Mouse (Mus musculus): ENCODE data around the gene Tkt. TPM values are rescaled to one million over a fixed set of nuclear protein-coding genes. Genes with fewer than 3 reads are reported as not detected.

The Tkt gene
- polyA plus RNA-seq, 1 experiment from 2014 or later = 85.7 TPM

DNA sequence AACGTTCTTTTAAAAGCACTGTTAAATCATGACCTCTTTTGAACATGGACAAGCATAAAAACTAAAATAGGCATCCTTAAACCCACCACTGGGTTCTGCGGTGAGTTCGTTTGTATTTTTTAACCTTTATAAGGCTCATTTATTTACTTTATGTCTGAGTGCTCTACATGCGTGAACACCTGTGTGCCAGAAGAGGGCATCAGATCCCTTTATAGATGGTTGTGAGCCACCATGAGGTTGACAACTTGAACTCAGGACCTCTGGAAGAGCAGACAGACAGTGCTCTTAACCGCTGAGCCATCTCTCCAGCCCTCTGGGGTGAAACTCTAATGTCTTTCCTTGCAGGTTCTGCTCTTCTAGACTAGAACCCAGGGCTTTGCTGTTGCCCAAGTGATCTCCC is 37.2 kb downstream of the Tkt start:
- Histone ChIP-seq H3K9ac (no peak overlapping the region), H3K4me2 (peak overlapping the region; percentile 50; the same call in 1 of the 2 replicates), H3K27ac (ENCODE audit: poor library complexity, severe bottlenecking) (peak overlapping the region; percentile 73), H3K4me1 (replicated peaks) (peaks cover 35% of the 10 kb centered on the region), H3K9me3 (replicated peaks) (no peaks in the 10 kb centered on the region), H3K27me3 (replicated peaks) (no peaks in the 10 kb centered on the region), H3K4me3 (no peak overlapping the region), H3K36me3 (no peaks in the 10 kb centered on the region)
- WGBS = 75% methylated on average over 5 of the region's 5 CpGs
- no peak for ATAC-seq (ENCODE audit: insufficient number of reproducible peaks, low FRiP score)

DNA sequence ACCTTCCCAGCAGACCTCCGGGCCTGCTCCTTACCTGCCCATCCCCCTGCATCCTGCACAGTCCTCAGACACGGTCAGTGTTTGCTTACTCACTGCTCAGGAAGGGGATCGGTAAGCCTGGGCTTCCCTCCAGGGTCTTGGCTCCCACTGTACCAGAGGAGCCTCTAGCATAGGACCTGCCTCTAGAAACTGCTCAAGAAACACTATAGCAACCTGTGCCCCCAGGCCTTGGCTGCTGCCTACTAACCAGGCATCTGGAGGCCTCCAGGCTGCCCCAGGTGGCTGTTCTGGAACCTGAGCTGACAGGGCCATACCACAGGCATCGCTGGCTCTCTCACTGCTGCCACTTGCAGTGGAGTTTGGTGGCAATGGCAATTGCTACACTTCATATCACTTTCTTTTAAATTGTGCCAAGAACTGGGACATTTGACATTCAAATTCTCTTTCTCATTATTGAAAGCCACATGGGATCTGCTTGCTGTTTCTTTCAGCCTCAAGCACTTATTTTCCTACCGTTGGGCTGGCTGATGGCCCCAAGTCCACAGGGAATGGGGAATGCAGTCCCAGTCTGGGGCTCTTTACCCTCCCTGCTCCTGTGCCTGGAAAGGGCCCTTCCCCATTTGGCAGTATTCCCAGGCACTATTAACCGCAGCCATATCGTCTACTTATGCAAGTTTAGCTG is 38.8 kb downstream of the Tkt start:
- Histone ChIP-seq H3K9me3 (replicated peaks) (no peaks in the 10 kb centered on the region), H3K36me3 (no peaks in the 10 kb centered on the region), H3K27ac (ENCODE audit: poor library complexity, severe bottlenecking) (no peak overlapping the region), H3K4me2 (no peak overlapping the region), H3K9ac (no peak overlapping the region), H3K4me1 (replicated peaks) (peaks cover 39% of the 10 kb centered on the region), H3K27me3 (replicated peaks) (no peaks in the 10 kb centered on the region), H3K4me3 (no peak overlapping the region)
- no peak for ATAC-seq (ENCODE audit: insufficient number of reproducible peaks, low FRiP score)
- 32% methylated on average over 7 of the region's 7 CpGs for WGBS

DNA sequence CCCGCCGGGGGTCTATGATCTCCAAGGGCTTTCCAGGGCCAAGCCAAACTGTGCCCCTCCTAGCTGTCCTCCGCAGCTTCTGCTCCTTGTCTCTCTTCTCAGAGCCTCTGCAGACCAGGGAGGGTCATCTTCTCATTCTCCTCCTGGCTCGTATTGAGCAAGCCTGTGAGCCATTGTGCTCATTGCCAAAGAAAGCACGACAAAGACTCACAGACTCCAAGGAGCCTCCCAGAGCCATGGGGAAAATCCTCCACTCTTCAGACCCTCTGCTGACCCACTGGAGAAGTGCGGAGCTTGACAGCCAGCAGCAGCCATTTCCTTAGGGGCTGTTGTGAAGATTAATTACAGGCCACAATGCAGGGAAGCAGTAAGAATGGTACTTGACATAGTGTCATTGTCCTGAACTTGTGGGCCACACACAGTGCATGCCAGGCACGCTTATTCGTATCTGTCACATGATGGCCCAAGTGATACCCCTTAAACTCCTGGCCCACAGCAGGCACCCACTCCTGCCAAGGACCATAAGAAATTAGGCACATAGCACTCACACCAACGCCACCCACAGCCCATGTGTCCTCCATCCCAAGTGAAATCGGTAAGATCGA is 42.0 kb downstream of the Tkt start:
- WGBS = 72% methylated on average over 11 of the region's 11 CpGs
- H3K9me3 ChIP-seq (replicated peaks) = no peaks in the 10 kb centered on the region
- H3K4me1 ChIP-seq (replicated peaks) = peaks cover 60% of the 10 kb centered on the region
- no peaks in the 10 kb centered on the region for H3K27me3 ChIP-seq (replicated peaks)
- H3K4me2 ChIP-seq = no peak overlapping the region
- H3K4me3 ChIP-seq = no peak overlapping the region
- ATAC-seq (ENCODE audit: insufficient number of reproducible peaks, low FRiP score) = no peak
- H3K9ac ChIP-seq = no peak overlapping the region
- no peak overlapping the region for H3K27ac ChIP-seq (ENCODE audit: poor library complexity, severe bottlenecking)
- H3K36me3 ChIP-seq = no peaks in the 10 kb centered on the region

DNA sequence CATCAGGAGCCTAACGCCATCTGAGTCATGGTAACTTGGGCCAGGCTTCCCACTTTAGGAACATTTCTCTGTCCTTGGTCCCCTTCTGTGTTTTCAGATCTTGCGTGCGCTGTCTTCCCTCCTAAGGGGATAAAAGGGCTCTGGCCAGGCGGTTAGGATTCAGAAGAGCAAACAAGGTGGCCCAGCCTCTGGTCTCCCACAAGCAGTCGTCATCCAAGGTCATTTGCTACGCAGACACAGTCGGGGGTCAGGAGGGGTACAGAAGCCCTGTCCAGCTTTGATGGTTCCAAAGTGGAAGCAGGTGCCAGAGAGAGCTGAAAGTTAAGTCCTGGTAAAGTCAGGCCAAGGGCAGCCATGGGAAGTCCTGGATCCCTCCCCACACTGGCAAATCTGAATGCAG is 42.8 kb downstream of the Tkt start:
- Histone ChIP-seq H3K4me3 (no peak overlapping the region), H3K4me2 (no peak overlapping the region), H3K4me1 (replicated peaks) (peaks cover 57% of the 10 kb centered on the region), H3K36me3 (no peaks in the 10 kb centered on the region; the same call in 1 of the 2 replicates), H3K9ac (no peak overlapping the region), H3K27me3 (replicated peaks) (no peaks in the 10 kb centered on the region), H3K27ac (ENCODE audit: poor library complexity, severe bottlenecking) (no peak overlapping the region), H3K9me3 (replicated peaks) (no peaks in the 10 kb centered on the region)
- no peak for ATAC-seq (ENCODE audit: insufficient number of reproducible peaks, low FRiP score)
- 78% methylated on average over 7 of the region's 7 CpGs for WGBS

DNA sequence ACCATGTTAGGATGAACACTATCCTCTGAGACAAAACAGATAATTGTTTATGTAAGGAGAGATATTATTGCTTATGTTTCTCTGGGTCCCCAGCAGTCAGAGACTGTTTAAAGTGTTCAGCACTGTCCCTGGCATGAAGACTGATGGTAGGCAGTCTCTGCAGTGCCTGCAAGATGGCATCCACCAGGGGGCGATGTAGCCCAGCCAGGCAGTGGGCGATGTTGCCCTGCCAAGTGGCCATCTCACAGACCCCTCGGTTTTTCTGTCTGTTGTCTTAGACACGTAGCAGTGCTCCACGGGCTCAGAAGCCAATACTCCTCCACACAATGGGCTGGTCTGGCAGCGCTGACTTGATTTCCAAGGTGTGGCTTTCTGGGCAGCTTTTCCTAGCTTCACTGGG is 43.3 kb downstream of the Tkt start:
- Histone ChIP-seq H3K9ac (no peak overlapping the region), H3K27me3 (replicated peaks) (no peaks in the 10 kb centered on the region), H3K4me2 (peak overlapping the region; percentile 47), H3K36me3 (no peaks in the 10 kb centered on the region; the same call in 1 of the 2 replicates), H3K4me1 (replicated peaks) (peaks cover 55% of the 10 kb centered on the region), H3K27ac (ENCODE audit: poor library complexity, severe bottlenecking) (no peak overlapping the region), H3K4me3 (no peak overlapping the region), H3K9me3 (replicated peaks) (no peaks in the 10 kb centered on the region)
- 14% methylated on average over 6 of the region's 6 CpGs for WGBS
- ATAC-seq (ENCODE audit: insufficient number of reproducible peaks, low FRiP score) = no peak

DNA sequence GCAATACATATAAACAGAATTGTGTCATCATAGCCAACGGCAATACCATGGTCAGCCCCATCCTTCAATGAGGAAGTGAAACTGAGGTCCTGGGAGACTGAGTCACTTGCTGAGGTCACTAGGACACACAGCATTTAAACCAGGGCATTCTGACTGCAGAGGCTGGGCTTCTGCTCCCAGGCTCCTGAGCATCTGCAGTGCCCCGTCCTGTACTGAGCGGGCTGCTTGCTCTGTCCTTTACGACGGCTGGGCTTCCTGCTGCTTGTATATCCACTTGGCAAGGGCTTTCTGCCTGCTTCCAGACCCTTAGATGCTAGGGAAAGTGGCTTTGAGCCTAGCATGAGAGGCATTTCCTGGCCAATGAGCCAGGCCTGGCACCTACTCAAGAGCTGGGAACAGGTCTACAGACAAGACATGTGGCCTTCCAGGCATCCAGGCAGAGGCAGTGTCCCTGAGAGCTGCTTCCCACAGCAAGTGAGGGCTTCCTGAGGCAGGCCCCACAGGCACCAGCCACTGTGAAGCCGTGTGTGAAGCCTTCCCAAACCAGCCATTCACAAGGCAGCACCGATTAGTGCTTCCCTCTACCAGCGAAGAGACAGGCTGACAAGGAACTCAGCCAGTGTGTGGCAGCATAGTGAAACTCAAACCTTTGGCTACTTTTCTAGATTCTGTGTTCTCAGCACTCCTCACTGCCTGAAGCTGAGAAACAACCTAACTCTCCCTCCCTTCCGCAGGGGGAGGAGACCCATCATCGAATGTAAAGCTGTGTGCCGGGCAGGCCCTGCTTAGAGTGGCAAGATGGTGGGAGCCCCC is 45.3 kb downstream of the Tkt start:
- H3K27me3 ChIP-seq (replicated peaks) = no peaks in the 10 kb centered on the region
- H3K9me3 ChIP-seq (replicated peaks) = no peaks in the 10 kb centered on the region
- no peak overlapping the region for H3K4me3 ChIP-seq
- H3K27ac ChIP-seq (ENCODE audit: poor library complexity, severe bottlenecking) = peak overlapping the region; percentile 72
- WGBS = 49% methylated on average over 11 of the region's 11 CpGs
- H3K4me1 ChIP-seq (replicated peaks) = peaks cover 43% of the 10 kb centered on the region
- ATAC-seq (ENCODE audit: insufficient number of reproducible peaks, low FRiP score) = peak; percentile 58
- no peak overlapping the region for H3K4me2 ChIP-seq
- H3K36me3 ChIP-seq = peaks cover 11% of the 10 kb centered on the region
- no peak overlapping the region; the same call in 1 of the 2 replicates for H3K9ac ChIP-seq

DNA sequence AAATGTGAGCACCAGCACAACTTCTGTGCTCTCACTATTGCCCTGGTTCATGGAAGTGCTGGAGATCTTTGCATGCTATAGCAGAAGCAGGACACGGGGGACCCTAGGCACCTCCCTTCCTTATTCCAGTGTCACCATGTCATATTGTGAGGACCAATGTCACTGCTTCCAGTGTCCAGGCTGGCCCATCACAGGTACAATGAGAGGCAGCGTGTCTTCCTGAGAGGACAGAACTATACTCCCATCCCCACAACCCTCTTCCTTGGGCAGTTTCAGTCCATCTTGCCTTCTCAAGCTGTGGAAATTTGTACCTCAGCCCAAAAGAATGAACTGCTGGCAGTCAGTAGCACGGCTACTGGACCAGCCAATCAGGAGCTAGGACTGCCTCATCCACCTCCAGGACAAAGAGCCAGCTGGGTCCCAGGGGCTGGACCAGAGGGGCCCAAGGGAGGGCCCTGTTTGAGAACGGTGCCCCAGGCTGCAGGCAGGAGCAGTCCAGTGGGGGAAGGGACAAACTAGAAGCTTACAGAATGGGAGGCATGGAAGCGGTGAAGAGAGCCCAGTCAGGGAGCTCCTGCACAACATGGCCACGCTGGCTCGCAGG is 46.0 kb downstream of the Tkt start:
- H3K27ac ChIP-seq (ENCODE audit: poor library complexity, severe bottlenecking) = peak overlapping the region; percentile 72
- ATAC-seq (ENCODE audit: insufficient number of reproducible peaks, low FRiP score) = peak; percentile 60
- WGBS = 57% methylated on average over 7 of the region's 7 CpGs
- H3K4me1 ChIP-seq (replicated peaks) = peaks cover 43% of the 10 kb centered on the region
- no peaks in the 10 kb centered on the region for H3K27me3 ChIP-seq (replicated peaks)
- H3K4me2 ChIP-seq = no peak overlapping the region
- H3K36me3 ChIP-seq = peaks cover 18% of the 10 kb centered on the region
- peak overlapping the region; percentile 30 for H3K9ac ChIP-seq
- H3K9me3 ChIP-seq (replicated peaks) = no peaks in the 10 kb centered on the region
- no peak overlapping the region for H3K4me3 ChIP-seq

DNA sequence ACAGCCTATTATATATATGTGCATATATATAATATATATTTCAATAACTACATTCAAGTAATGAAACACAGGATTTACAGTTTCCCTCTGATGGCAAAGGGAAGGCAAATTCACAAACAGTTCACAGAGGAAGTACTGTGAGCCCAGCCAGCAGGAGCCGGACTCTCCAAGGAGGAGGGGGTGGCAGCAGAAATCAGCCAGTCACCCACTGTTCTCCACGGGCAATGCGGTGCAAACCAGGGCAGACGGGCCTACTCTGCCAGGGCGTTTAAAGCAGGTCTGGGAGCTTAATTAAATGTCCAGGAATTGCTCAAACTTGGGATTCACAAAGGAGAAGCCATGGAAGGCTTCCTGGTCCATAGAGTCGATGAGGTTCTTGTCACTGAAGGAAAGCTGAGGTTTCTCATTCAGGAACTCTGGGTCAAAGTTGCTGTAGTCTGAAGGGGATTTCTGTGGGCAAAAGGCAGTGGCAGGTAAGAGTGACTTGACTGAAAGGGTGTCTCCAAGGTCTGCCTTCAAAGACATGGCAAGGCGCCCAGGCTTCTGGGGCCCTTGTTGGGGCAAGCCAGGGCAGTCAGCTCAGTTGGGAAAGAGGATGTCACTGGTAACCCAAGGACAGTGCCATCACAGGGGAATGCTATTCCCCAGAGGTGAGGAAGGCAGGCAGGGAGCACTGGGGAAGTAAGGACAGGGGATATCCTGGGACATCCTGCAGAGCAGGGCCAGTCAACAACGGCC is 47.6 kb downstream of the Tkt start:
- H3K9ac ChIP-seq = no peak overlapping the region
- H3K4me2 ChIP-seq = no peak overlapping the region
- WGBS = 85% methylated on average over 8 of the region's 8 CpGs
- no peak for ATAC-seq (ENCODE audit: insufficient number of reproducible peaks, low FRiP score)
- no peak overlapping the region for H3K27ac ChIP-seq (ENCODE audit: poor library complexity, severe bottlenecking)
- no peak overlapping the region for H3K4me3 ChIP-seq
- no peaks in the 10 kb centered on the region for H3K27me3 ChIP-seq (replicated peaks)
- H3K36me3 ChIP-seq = peaks cover 31% of the 10 kb centered on the region
- H3K9me3 ChIP-seq (replicated peaks) = no peaks in the 10 kb centered on the region
- peaks cover 43% of the 10 kb centered on the region for H3K4me1 ChIP-seq (replicated peaks)

DNA sequence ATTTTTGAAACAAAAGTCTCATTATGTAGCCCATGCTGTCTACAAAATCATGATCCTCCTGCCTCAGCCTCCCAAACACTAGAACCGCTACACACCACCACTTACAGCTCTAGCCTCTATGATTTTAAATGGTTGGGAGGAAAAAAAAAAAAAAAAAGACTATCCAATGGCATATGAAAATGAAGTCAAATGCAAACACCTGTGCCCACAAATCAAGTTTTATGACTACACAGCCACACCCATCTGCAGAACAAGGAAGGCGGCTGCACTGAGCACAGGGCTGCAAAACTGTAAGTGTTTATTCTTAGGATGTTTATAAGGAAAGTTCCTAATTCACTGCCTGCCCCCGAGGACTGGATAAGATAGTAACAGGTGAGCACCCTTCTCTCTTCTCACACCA is 48.2 kb downstream of the Tkt start:
- peaks cover 38% of the 10 kb centered on the region for H3K36me3 ChIP-seq
- peaks cover 43% of the 10 kb centered on the region for H3K4me1 ChIP-seq (replicated peaks)
- H3K4me2 ChIP-seq = no peak overlapping the region
- no peak overlapping the region for H3K9ac ChIP-seq
- no peak overlapping the region for H3K27ac ChIP-seq (ENCODE audit: poor library complexity, severe bottlenecking)
- no peaks in the 10 kb centered on the region for H3K9me3 ChIP-seq (replicated peaks)
- ATAC-seq (ENCODE audit: insufficient number of reproducible peaks, low FRiP score) = no peak
- no peaks in the 10 kb centered on the region for H3K27me3 ChIP-seq (replicated peaks)
- no peak overlapping the region for H3K4me3 ChIP-seq
- WGBS = 82% methylated on average over 3 of the region's 3 CpGs

DNA sequence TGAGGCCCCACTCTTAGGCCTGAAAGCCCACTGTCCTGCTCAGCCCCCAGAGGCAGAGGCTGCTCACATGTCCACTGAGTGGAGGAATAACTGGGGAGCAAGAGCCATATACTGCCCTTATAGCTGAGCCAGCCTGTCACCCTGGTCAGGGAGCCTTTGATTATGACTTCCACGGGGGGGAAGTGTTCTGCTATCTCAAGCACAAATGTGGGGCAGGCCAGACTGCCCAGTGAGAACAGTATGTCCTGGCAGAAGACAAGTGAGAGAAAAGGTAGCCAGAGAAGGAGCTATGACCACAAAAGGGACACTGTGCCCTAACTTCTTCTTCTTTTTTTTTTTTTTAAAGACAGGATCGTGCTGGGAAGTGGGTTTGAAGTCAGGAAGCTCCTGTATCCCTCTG is 49.0 kb downstream of the Tkt start:
- Histone ChIP-seq H3K4me3 (no peak overlapping the region), H3K9ac (no peak overlapping the region), H3K27ac (ENCODE audit: poor library complexity, severe bottlenecking) (no peak overlapping the region), H3K27me3 (replicated peaks) (no peaks in the 10 kb centered on the region), H3K9me3 (replicated peaks) (no peaks in the 10 kb centered on the region), H3K4me2 (no peak overlapping the region), H3K4me1 (replicated peaks) (peaks cover 37% of the 10 kb centered on the region), H3K36me3 (peaks cover 45% of the 10 kb centered on the region)
- 73% methylated on average over 2 of the region's 2 CpGs for WGBS
- no peak for ATAC-seq (ENCODE audit: insufficient number of reproducible peaks, low FRiP score)
